Mouse (Mus musculus) intestine, embryonic 14.5 days (tissue): ENCODE data around the gene Igsf23. TPM values are rescaled to one million over a fixed set of nuclear protein-coding genes. Genes with fewer than 3 reads are reported as not detected.
"Not testable (repeated sequence)": the region's sequence is repeated elsewhere in the genome, so short reads cannot be mapped to it uniquely, and the experiment has no call there.

Source experiments
- ATAC-seq: fragments of 200-750 bp; cut with Nextera tagmentation; replicated peaks from 2 replicates; pipeline ENCODE4 v1.8.0; 2017; ENCODE audit warnings: low read depth, moderate number of reproducible peaks, moderate TSS enrichment, moderate library complexity; ENCODE audit not compliant: low FRiP score, low TSS enrichment
- DNase-seq: peaks from one replicate; pipeline ENCODE4 v3.0.0-alpha.2; 2018; ENCODE audit warnings: low spot score
- H3K27ac ChIP-seq: fragments of 300-500 bp; sonication (generic); 2 replicates; pipeline ENCODE4 v1.5.1; 2014; ENCODE audit warnings: low read depth, mild to moderate bottlenecking, control low read depth
- H3K27me3 ChIP-seq: fragments of 300-500 bp; sonication (generic); replicated peaks from 2 replicates; pipeline ENCODE4 v1.6.1; 2014; ENCODE audit warnings: low read length, control low read depth; ENCODE audit not compliant: control insufficient read depth, insufficient read depth
- H3K36me3 ChIP-seq: fragments of 300-500 bp; sonication (generic); 2 replicates; pipeline ENCODE4 v1.6.1; 2014; ENCODE audit warnings: low read length, control low read depth; ENCODE audit not compliant: control insufficient read depth, insufficient read depth
- H3K4me1 ChIP-seq: fragments of 300-500 bp; sonication (generic); replicated peaks from 2 replicates; pipeline ENCODE4 v1.6.1; 2014; ENCODE audit warnings: low read length, control low read depth, mixed read lengths; ENCODE audit not compliant: control insufficient read depth, insufficient read depth
- H3K4me2 ChIP-seq: fragments of 300-500 bp; sonication (generic); 2 replicates; pipeline ENCODE4 v1.6.1; 2014; ENCODE audit warnings: low read length
- H3K4me3 ChIP-seq: fragments of 300-500 bp; sonication (generic); 2 replicates; pipeline ENCODE4 v1.5.1; 2014; ENCODE audit warnings: low read depth, low read length, control low read depth, mixed read lengths
- H3K9ac ChIP-seq: fragments of 300-500 bp; sonication (generic); 2 replicates; pipeline ENCODE4 v1.6.1; 2014; ENCODE audit warnings: mild to moderate bottlenecking, low read length
- H3K9me3 ChIP-seq: fragments of 300-500 bp; sonication (generic); 2 replicates; pipeline ENCODE4 v1.6.1; 2016; ENCODE audit warnings: low read length, control low read depth; ENCODE audit not compliant: control insufficient read depth
- WGBS: fragments of 180-500 bp; shearing (Covaris S2); extraction: QIAGEN DNeasy Blood & Tissue Kit; methylation state at CpG from one replicate; pipeline ENCODE4 v1.1.7; 2014; 5-methylcytosine and 5-hydroxymethylcytosine counted together
- polyA plus RNA-seq: library from polyadenylated mRNA; unstranded; fragments of >200 nt; fragmentation: Nextera tagmentation; extraction: Ambion mirVana; gene quantifications from 2 replicates; pipeline ENCODE4 v1.2.1, GENCODE M21; 2014

Gene Igsf23
- polyA plus RNA-seq = 1.1 and 1.7 TPM in 2 replicates

GRCm38 (mm10) chr7:19950589-19950988 is at the start of gene Igsf23:
Gene Igsf23, minus strand, starts transcription at chr7:19950756.
- no peak within 1 kb of the TSS for H3K4me2 ChIP-seq
- no peak within 1 kb of the TSS for H3K27ac ChIP-seq
- no peaks in the 10 kb centered on the region for H3K9me3 ChIP-seq
- H3K36me3 ChIP-seq = no peaks in the 10 kb centered on the region
- ATAC-seq (peak; percentile 52), DNase-seq (no peak)
- H3K9ac ChIP-seq = no peak within 1 kb of the TSS
- H3K4me3 ChIP-seq = no peak within 1 kb of the TSS
- H3K27me3 ChIP-seq = no peaks in the 10 kb centered on the region
- peaks cover 9% of the 10 kb centered on the region; the same call in 1 of the 2 replicates for H3K4me1 ChIP-seq
- WGBS = 44% methylated on average over 9 of the region's 9 CpGs

- not testable (repeated sequence) for H3K4me1 ChIP-seq, H3K36me3 ChIP-seq, ATAC-seq, H3K9me3 ChIP-seq, H3K9ac ChIP-seq, H3K4me3 ChIP-seq, H3K27ac ChIP-seq, H3K4me2 ChIP-seq, DNase-seq, H3K27me3 ChIP-seq
- 65% methylated on average over 3 of the region's 3 CpGs for WGBS
These were observed 46.2 kb upstream of the Igsf23 start for GRCm38 (mm10) chr7:19996721-19997120.

- not testable (repeated sequence) for H3K36me3 ChIP-seq, H3K27ac ChIP-seq, H3K9ac ChIP-seq, H3K4me2 ChIP-seq, H3K4me1 ChIP-seq, H3K9me3 ChIP-seq, DNase-seq, H3K27me3 ChIP-seq, H3K4me3 ChIP-seq, ATAC-seq
- 63% methylated on average over 8 of the region's 8 CpGs for WGBS
These were observed 40.6 kb upstream of the Igsf23 start, which contains the start of gene Nlrp9b for GRCm38 (mm10) chr7:19991165-19991564. Gene Nlrp9b, plus strand, starts transcription at chr7:19991465.

- DNase-seq (no peak), ATAC-seq (no peak)
These were observed 21.0 kb upstream of the Igsf23 start for GRCm38 (mm10) chr7:19971516-19971915.

GRCm38 (mm10) chr7:19970196-19970595 is 19.6 kb upstream of the Igsf23 start:
- DNase-seq (no peak), ATAC-seq (no peak)
- WGBS = 96% methylated on average over 8 of the region's 8 CpGs

More at GRCm38 (mm10) chr7:19971516-19971915, 21.0 kb upstream of the Igsf23 start:
- WGBS = 90% methylated on average over 4 of the region's 4 CpGs
- Histone ChIP-seq H3K4me2 (no peak overlapping the region), H3K36me3 (no peaks in the 10 kb centered on the region), H3K9me3 (peaks cover 8% of the 10 kb centered on the region; the same call in 1 of the 2 replicates), H3K9ac (no peak overlapping the region), H3K4me1 (no peaks in the 10 kb centered on the region), H3K27ac (no peak overlapping the region), H3K27me3 (no peaks in the 10 kb centered on the region), H3K4me3 (no peak overlapping the region)

GRCm38 (mm10) chr7:19969541-19970090 is 19.1 kb upstream of the Igsf23 start:
- ATAC-seq = no peak
- Histone ChIP-seq H3K4me1 (no peaks in the 10 kb centered on the region), H3K27ac (no peak overlapping the region), H3K36me3 (no peaks in the 10 kb centered on the region), H3K9me3 (peaks cover 8% of the 10 kb centered on the region; the same call in 1 of the 2 replicates), H3K4me2 (no peak overlapping the region), H3K27me3 (no peaks in the 10 kb centered on the region), H3K4me3 (no peak overlapping the region), H3K9ac (no peak overlapping the region)
- DNase-seq = peak; percentile 38
- 90% methylated on average over 4 of the region's 4 CpGs for WGBS

More at GRCm38 (mm10) chr7:19970196-19970595, 19.6 kb upstream of the Igsf23 start:
- peaks cover 8% of the 10 kb centered on the region; the same call in 1 of the 2 replicates for H3K9me3 ChIP-seq
- no peaks in the 10 kb centered on the region for H3K36me3 ChIP-seq
- no peaks in the 10 kb centered on the region for H3K27me3 ChIP-seq
- no peak overlapping the region for H3K9ac ChIP-seq
- no peak overlapping the region for H3K4me2 ChIP-seq
- no peaks in the 10 kb centered on the region for H3K4me1 ChIP-seq
- H3K4me3 ChIP-seq = no peak overlapping the region
- H3K27ac ChIP-seq = no peak overlapping the region

GRCm38 (mm10) chr7:19969106-19969505 is 18.6 kb upstream of the Igsf23 start:
- no peak overlapping the region for H3K27ac ChIP-seq
- no peaks in the 10 kb centered on the region for H3K36me3 ChIP-seq
- no peak overlapping the region for H3K9ac ChIP-seq
- 80% methylated on average over 3 of the region's 3 CpGs for WGBS
- peak; percentile 16 for DNase-seq
- H3K27me3 ChIP-seq = no peaks in the 10 kb centered on the region
- peaks cover 8% of the 10 kb centered on the region; the same call in 1 of the 2 replicates for H3K9me3 ChIP-seq
- H3K4me3 ChIP-seq = no peak overlapping the region
- H3K4me1 ChIP-seq = no peaks in the 10 kb centered on the region
- ATAC-seq = no peak
- H3K4me2 ChIP-seq = no peak overlapping the region

GRCm38 (mm10) chr7:19964985-19965579 is 14.5 kb upstream of the Igsf23 start, which contains the start of gene Ceacam20:
Gene Ceacam20, plus strand, starts transcription at chr7:19965412.
- no peak for ATAC-seq
- WGBS = 72% methylated on average over 7 of the region's 7 CpGs
- DNase-seq = peak; percentile 46
- Histone ChIP-seq H3K9ac (no peak within 1 kb of the TSS), H3K4me2 (no peak within 1 kb of the TSS), H3K9me3 (peaks cover 4% of the 10 kb centered on the region; the same call in 1 of the 2 replicates), H3K4me3 (no peak within 1 kb of the TSS), H3K27ac (no peak within 1 kb of the TSS), H3K4me1 (no peaks in the 10 kb centered on the region), H3K36me3 (no peaks in the 10 kb centered on the region), H3K27me3 (no peaks in the 10 kb centered on the region)
